Mouse (Mus musculus) cortical plate, adult 2 months (tissue): Measurements from ENCODE around the gene Lrig1. TPM values are rescaled to one million over a fixed set of nuclear protein-coding genes. Genes with fewer than 3 reads are reported as not detected.

Source experiments
- H3K27ac ChIP-seq: fragments of 200-500 bp; 2 replicates; pipeline ENCODE4 v1.5.1; 2012; ENCODE audit warnings: low read length, control low read depth, inconsistent platforms; ENCODE audit not compliant: insufficient read depth
- H3K4me1 ChIP-seq: fragments of 200-500 bp; 2 replicates; pipeline ENCODE4 v1.6.1; 2011; ENCODE audit warnings: low read length; ENCODE audit not compliant: control insufficient read depth, insufficient read depth
- H3K4me3 ChIP-seq: fragments of 200-500 bp; 2 replicates; pipeline ENCODE4 v1.5.1; 2011; ENCODE audit warnings: mild to moderate bottlenecking, low read length, control low read depth; ENCODE audit not compliant: insufficient read depth
- CTCF ChIP-seq: fragments of 200-500 bp; IDR thresholded peaks from 2 replicates; pipeline ENCODE4 v1.5.1; 2011; ENCODE audit warnings: mild to moderate bottlenecking, control low read depth, low read length; ENCODE audit not compliant: insufficient read depth; ENCODE audit errors: extremely low read depth
- POLR2A ChIP-seq: fragments of 200-500 bp; IDR thresholded peaks from 2 replicates; pipeline ENCODE4 v1.6.1; 2011; ENCODE audit warnings: mild to moderate bottlenecking, low read length, control low read depth; ENCODE audit not compliant: insufficient read depth; ENCODE audit errors: extremely low read depth
- polyA plus RNA-seq: library from polyadenylated mRNA; depleted of rRNA; stranded (reverse); fragments of >200 nt; gene quantifications from 2 replicates; pipeline ENCODE4 v1.2.3, GENCODE M21; 2012

Lrig1 gene
- polyA plus RNA-seq, 1 experiment: 19.7 TPM

- Histone ChIP-seq H3K4me3 (no peak overlapping the region), H3K27ac (no peak overlapping the region), H3K4me1 (no peaks in the 10 kb centered on the region)
- no peak for TF ChIP-seq POLR2A
- TF ChIP-seq CTCF: no peak
Observed at GRCm38 (mm10) chr6:94665677-94666076, 34.3 kb downstream of the Lrig1 start.

DNA sequence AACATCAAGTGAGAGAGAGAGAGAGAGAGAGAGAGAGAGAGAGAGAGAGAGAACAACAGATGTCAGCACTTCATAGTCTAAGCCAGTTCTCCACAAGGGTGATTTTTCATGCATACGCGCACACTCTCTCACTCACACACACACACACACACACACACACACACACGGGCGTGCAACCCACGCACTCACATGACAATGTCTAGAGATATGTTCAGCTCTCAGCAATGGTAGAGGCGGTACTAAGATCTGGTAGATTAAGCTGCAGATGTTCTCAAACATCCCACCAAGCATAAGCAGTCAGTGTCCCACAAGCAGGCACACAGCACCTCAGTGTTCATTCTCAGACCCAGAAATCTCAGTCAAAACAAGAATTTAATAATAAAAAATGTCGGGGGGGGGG lies 34.7 kb downstream of the Lrig1 start:
- Histone ChIP-seq H3K27ac (no peak overlapping the region), H3K4me3 (no peak overlapping the region), H3K4me1 (0 out of 2 replicates have a peak, but pooled peaks cover 1% of the 10 kb centered on the region)
- TF ChIP-seq POLR2A (no peak), CTCF (no peak)

DNA sequence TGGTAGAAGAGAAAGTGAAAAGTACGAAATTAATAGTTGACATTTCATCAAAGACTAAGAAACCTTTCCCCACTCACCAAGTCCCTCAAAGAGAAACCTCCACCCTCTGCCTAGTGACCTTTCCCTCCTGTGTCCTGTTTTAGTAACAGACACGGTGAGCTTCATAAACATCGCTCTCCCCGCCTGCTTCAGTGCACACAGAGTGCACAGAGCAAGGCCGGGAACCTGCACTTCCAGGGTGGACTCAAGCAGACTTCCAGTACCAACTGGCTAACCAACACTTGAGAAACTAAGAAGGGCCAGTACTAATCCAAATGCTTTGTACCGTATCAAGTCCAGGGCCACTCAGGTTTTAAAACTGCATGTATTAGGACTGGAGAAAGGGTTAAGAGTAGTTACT lies 36.0 kb downstream of the Lrig1 start:
- 0 out of 2 replicates have a peak, but pooled peaks cover 1% of the 10 kb centered on the region for H3K4me1 ChIP-seq
- no peak overlapping the region for H3K27ac ChIP-seq
- TF ChIP-seq POLR2A (no peak), CTCF (no peak)
- H3K4me3 ChIP-seq: no peak overlapping the region

- TF ChIP-seq CTCF (no peak), POLR2A (no peak)
- Histone ChIP-seq H3K4me1 (peaks cover 6% of the 10 kb centered on the region; the same call in 1 of the 2 replicates), H3K27ac (no peak overlapping the region), H3K4me3 (no peak overlapping the region)
Observed at GRCm38 (mm10) chr6:94661923-94662322, 38.0 kb downstream of the Lrig1 start.

DNA sequence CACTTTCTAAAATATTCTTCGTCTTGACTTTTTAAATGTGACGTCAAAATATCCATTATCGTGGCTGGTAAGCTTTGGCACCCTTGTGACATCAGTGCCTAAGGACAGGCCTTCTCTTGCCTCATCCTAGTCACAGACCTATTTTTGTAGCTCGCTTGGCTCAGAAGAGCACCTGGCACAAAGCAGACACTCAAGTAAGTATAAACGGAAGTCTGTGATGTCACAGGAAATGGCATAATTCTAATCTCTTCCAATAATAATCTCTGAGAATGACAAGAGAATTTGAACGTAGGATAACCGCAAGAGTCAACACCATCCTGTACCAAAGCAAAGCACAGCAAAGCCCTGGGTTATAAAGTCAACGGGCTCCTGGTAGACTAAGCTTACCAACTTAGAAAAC lies 38.6 kb downstream of the Lrig1 start:
- no peak overlapping the region for H3K27ac ChIP-seq
- peaks cover 6% of the 10 kb centered on the region; the same call in 1 of the 2 replicates for H3K4me1 ChIP-seq
- no peak overlapping the region for H3K4me3 ChIP-seq
- TF ChIP-seq POLR2A (no peak), CTCF (no peak)

DNA sequence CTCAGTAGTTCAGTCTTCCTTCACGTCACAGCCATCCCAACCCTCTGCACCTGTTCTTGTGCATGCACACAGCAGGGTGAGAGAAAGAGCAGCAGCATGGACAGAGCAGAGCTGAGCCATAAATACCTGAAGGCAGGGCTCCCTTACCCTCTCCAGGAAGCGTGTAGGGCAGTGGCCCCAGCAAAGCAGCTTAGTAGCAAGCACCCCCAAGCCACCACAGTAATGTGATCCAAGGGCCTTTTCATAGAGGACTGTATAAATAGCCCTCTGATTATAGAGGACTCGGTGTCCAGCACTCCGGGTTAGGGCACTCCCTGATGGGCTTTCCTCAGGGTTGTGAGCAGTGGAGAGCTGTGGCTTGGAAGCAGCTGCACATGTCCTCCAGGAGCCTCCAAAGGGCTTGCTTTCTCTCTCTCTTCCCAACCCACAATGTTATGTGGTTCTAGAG lies 40.0 kb downstream of the Lrig1 start:
- H3K27ac ChIP-seq: no peak overlapping the region
- no peak overlapping the region for H3K4me3 ChIP-seq
- H3K4me1 ChIP-seq: peaks cover 6% of the 10 kb centered on the region; the same call in 1 of the 2 replicates
- TF ChIP-seq CTCF: no peak
- no peak for TF ChIP-seq POLR2A

DNA sequence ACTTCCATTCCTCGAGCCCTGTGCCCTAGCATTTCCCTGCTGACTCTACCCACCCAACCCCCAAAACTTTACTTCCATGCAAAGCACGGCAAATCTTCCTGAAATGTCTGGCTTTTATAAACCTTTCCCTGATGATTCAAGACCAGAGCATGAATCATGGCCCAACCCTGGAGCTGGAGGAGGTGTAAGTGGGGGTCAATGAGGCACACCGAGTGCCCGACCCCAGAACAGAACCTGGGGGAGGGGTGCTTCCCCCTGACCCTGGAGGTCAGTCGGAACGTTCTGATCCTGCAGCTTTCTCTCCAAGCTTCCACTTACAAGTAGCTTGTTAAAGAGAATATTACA lies 41.9 kb downstream of the Lrig1 start:
- TF ChIP-seq POLR2A: no peak
- TF ChIP-seq CTCF: no peak
- H3K27ac ChIP-seq: no peak overlapping the region
- H3K4me1 ChIP-seq: peaks cover 6% of the 10 kb centered on the region; the same call in 1 of the 2 replicates
- H3K4me3 ChIP-seq: no peak overlapping the region

- Histone ChIP-seq H3K27ac (no peak overlapping the region), H3K4me3 (no peak overlapping the region), H3K4me1 (peaks cover 6% of the 10 kb centered on the region; the same call in 1 of the 2 replicates)
- TF ChIP-seq POLR2A (no peak), CTCF (no peak)
Observed at GRCm38 (mm10) chr6:94657204-94658135, 42.5 kb downstream of the Lrig1 start.

DNA sequence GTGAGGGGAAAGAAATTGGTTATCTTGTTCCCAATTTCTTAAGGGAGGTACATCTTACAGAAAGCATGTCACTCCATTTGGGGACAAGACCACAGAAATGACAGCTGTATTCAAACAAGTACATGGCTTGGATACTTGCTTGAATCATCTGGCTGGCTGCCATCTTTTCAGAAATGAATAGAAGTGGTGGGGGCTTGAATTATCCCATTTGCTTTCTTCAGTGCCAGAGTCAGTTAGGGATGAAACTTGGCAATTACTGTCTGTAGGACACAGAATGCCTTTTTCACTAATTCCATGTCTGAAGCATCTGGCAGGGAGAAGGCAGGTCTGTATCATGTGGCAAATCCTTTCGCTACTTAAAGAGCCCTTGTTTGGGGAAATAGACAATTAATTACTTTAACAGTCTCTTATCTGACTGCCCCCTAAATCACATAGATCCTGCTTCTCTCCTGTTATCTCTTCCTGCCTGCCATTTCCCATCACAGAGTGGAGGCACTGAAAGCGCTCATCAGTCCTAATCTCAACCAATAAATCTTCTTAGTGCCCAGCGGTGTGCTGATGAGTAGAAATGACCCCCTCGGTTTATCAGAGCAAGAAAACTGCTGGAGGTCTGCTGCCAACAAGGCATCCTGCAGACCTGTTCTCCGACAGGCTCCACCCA lies 44.0 kb downstream of the Lrig1 start:
- no peak overlapping the region for H3K27ac ChIP-seq
- no peak overlapping the region for H3K4me3 ChIP-seq
- peaks cover 6% of the 10 kb centered on the region; the same call in 1 of the 2 replicates for H3K4me1 ChIP-seq
- TF ChIP-seq CTCF: no peak
- no peak for TF ChIP-seq POLR2A
